Mouse (Mus musculus) kidney, postnatal 0 days (tissue): ENCODE data around the gene Ncoa5. TPM values are rescaled to one million over a fixed set of nuclear protein-coding genes. Genes with fewer than 3 reads are reported as not detected.
A peak's percentile ranks its signal among the peaks of the same experiment; 100 is the strongest.

Experiments used
- ATAC-seq: fragments of 200-750 bp; cut with Nextera tagmentation; replicated peaks from 2 replicates; pipeline ENCODE4 v1.8.0; 2017; ENCODE audit warnings: low read depth, moderate number of reproducible peaks, moderate TSS enrichment, moderate library complexity; ENCODE audit not compliant: low FRiP score
- DNase-seq: peaks from one replicate; pipeline ENCODE4 v3.0.0-alpha.2; 2016; ENCODE audit warnings: low spot score
- H3K27ac ChIP-seq: fragments of 300-500 bp; sonication (generic); 2 replicates; pipeline ENCODE4 v1.5.1; 2014; ENCODE audit warnings: mild to moderate bottlenecking
- H3K27me3 ChIP-seq: fragments of 300-500 bp; sonication (generic); 2 replicates; pipeline ENCODE4 v1.6.1; 2014; ENCODE audit warnings: low read length, mixed read lengths; ENCODE audit not compliant: insufficient read depth
- H3K36me3 ChIP-seq: fragments of 300-500 bp; sonication (generic); 2 replicates; pipeline ENCODE4 v1.6.1; 2014; ENCODE audit warnings: low read length, mixed read lengths; ENCODE audit not compliant: insufficient read depth
- H3K4me1 ChIP-seq: fragments of 300-500 bp; sonication (generic); replicated peaks from 2 replicates; pipeline ENCODE4 v1.6.1; 2014; ENCODE audit warnings: antibody characterized with exemption, low read length, mixed read lengths; ENCODE audit not compliant: insufficient read depth
- H3K4me2 ChIP-seq: fragments of 300-500 bp; sonication (generic); 2 replicates; pipeline ENCODE4 v1.6.1; 2014; ENCODE audit warnings: mild to moderate bottlenecking, low read length, moderate library complexity, mixed read lengths
- H3K4me3 ChIP-seq: fragments of 300-500 bp; sonication (generic); replicated peaks from 2 replicates; pipeline ENCODE4 v1.5.1; 2014; ENCODE audit warnings: low read depth, low read length
- H3K9ac ChIP-seq: fragments of 300-500 bp; sonication (generic); 2 replicates; pipeline ENCODE4 v1.6.1; 2014; ENCODE audit warnings: low read depth, low read length
- H3K9me3 ChIP-seq: fragments of 300-500 bp; sonication (generic); replicated peaks from 2 replicates; pipeline ENCODE4 v1.6.1; 2016; ENCODE audit warnings: low read length, inconsistent platforms, mixed read lengths
- CTCF ChIP-seq: IDR thresholded peaks from 2 replicates; pipeline ENCODE4 v1.5.1; 2016; ENCODE audit warnings: antibody characterized with exemption, low read depth, mild to moderate bottlenecking, moderate library complexity
- WGBS: fragments of 180-500 bp; shearing (Covaris S2); extraction: QIAGEN DNeasy Blood & Tissue Kit; methylation state at CpG from one replicate; pipeline ENCODE4 v1.1.7; 2014; 5-methylcytosine and 5-hydroxymethylcytosine counted together
- polyA plus RNA-seq: library from polyadenylated mRNA; unstranded; fragments of >200 nt; fragmentation: Nextera tagmentation; extraction: Ambion mirVana; gene quantifications from 2 replicates; pipeline ENCODE4 v1.2.1, GENCODE M21; 2015

Gene Ncoa5
- polyA plus RNA-seq, 1 experiment from 2014 or later: 35.6 TPM

DNA sequence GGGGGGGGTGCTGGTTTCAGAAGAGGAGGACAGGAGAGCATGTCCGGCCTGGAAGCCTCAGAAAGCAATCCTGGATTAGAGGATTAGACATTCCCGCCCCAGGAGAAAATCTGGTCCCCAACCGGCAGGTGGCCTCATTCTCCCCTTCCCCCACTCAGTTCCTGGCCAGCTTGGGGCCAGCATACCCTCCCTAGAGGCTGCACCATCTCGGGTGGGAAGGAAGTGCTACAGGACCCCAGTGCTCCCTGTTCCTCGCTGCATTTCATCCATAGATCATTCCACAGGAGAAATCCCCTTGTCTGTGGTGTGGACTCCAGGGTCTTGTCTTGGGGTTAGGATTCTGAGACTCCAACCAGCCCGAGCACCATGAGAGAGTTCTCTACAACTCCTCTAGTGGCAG, 67.5 kb downstream of the Ncoa5 start:
- H3K9me3 ChIP-seq: no peaks in the 10 kb centered on the region
- no peak for ATAC-seq
- peaks cover 6% of the 10 kb centered on the region; the same call in 1 of the 2 replicates for H3K4me1 ChIP-seq
- no peak for DNase-seq
- peaks cover 54% of the 10 kb centered on the region for H3K27me3 ChIP-seq
- no peak overlapping the region for H3K27ac ChIP-seq
- no peak for TF ChIP-seq CTCF
- H3K9ac ChIP-seq: no peak overlapping the region
- no peak overlapping the region for H3K4me2 ChIP-seq
- H3K4me3 ChIP-seq: no peak overlapping the region
- 13% methylated on average over 6 of the region's 6 CpGs for WGBS
- no peaks in the 10 kb centered on the region for H3K36me3 ChIP-seq

DNA sequence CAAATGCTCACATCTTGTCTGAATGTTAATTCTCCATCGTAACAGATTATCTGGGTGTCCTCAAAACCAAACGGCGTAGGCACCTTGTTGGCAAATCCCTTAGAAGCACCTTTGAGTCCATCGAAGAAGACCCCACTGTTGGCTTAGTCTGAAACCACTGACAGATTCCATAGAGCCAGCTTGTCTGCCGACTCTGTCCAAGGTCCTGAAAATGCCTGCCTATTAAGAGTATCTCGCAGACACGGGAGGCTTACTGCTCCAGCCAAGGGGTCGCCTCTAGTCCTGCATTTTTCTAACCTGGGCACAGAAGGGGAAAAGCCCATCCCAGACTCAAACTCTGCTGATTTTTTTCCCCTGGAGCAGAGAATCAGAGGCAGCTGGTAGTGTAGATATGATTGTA, 68.3 kb downstream of the Ncoa5 start:
- H3K9me3 ChIP-seq: no peaks in the 10 kb centered on the region
- H3K36me3 ChIP-seq: no peaks in the 10 kb centered on the region
- peaks cover 50% of the 10 kb centered on the region for H3K27me3 ChIP-seq
- no peak overlapping the region for H3K27ac ChIP-seq
- H3K4me2 ChIP-seq: no peak overlapping the region
- H3K4me1 ChIP-seq: peaks cover 7% of the 10 kb centered on the region
- TF ChIP-seq CTCF: no peak
- H3K9ac ChIP-seq: no peak overlapping the region
- ATAC-seq: no peak
- H3K4me3 ChIP-seq: no peak overlapping the region
- WGBS: 17% methylated on average over 8 of the region's 8 CpGs
- DNase-seq: peak; percentile 82

DNA sequence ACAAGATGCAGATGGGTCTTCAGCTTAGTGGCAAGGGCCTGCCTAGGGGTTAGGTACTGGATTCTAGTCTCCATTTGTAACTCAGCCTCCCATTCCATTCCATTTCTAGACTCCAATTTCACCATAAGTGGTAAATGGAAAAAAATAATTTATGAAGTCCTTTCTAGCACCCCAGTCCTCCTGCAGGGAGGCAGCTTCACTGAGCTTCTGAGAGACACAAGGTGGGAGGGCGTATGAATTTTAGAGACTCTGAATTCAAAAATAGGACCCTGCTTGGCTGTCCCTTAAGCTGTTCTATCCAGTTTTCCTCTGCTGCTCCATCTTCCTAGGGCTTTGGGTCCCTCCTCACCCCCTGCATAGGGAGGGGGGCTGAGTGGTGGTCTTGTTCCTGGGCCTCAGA, 69.7 kb downstream of the Ncoa5 start:
- no peak overlapping the region for H3K9ac ChIP-seq
- no peak for TF ChIP-seq CTCF
- DNase-seq (no peak), ATAC-seq (no peak)
- peaks cover 14% of the 10 kb centered on the region for H3K4me1 ChIP-seq
- no peaks in the 10 kb centered on the region for H3K9me3 ChIP-seq
- peaks cover 36% of the 10 kb centered on the region for H3K27me3 ChIP-seq
- WGBS: 91% methylated on average over 1 of the region's 1 CpGs
- no peak overlapping the region for H3K4me3 ChIP-seq
- no peak overlapping the region for H3K27ac ChIP-seq
- H3K36me3 ChIP-seq: no peaks in the 10 kb centered on the region
- no peak overlapping the region for H3K4me2 ChIP-seq

DNA sequence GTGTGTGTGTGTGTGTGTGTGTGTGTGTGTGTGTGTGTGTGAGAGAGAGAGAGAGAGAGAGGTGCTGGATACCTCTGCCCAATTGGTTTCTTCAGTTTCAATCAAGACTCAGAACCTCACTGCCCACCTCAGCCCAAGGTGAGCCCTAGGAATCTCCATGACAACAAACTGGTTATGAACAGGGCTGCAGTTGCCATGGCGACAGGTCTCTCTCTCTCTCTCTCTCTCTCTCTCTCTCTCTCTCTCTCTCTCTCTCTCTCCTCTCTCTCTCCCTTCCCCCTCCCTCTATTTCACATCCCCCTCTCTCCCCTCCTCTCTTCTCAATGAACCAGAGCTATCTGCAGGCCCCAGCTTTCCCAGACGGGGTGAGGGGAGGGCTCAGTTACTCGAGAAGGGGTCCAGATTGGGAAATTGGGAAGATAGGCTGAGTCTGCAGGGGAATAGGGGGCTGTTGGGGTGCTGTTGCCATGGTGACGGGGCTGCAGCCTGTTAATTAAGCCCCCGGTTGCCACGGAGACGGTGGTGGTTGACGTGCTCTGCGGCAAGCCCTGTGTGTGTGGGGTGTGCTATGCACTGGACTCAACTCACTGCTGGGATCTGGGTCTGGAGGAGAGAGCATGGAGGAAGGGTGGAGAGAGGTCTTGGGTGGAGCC, 70.3 kb downstream of the Ncoa5 start:
- DNase-seq (no peak), ATAC-seq (no peak)
- H3K9ac ChIP-seq: no peak overlapping the region
- no peak overlapping the region for H3K4me3 ChIP-seq
- WGBS: 49% methylated on average over 9 of the region's 9 CpGs
- H3K9me3 ChIP-seq: no peaks in the 10 kb centered on the region
- no peak overlapping the region for H3K4me2 ChIP-seq
- peaks cover 14% of the 10 kb centered on the region for H3K4me1 ChIP-seq
- no peaks in the 10 kb centered on the region for H3K36me3 ChIP-seq
- H3K27me3 ChIP-seq: peaks cover 30% of the 10 kb centered on the region
- H3K27ac ChIP-seq: no peak overlapping the region
- TF ChIP-seq CTCF: no peak

DNA sequence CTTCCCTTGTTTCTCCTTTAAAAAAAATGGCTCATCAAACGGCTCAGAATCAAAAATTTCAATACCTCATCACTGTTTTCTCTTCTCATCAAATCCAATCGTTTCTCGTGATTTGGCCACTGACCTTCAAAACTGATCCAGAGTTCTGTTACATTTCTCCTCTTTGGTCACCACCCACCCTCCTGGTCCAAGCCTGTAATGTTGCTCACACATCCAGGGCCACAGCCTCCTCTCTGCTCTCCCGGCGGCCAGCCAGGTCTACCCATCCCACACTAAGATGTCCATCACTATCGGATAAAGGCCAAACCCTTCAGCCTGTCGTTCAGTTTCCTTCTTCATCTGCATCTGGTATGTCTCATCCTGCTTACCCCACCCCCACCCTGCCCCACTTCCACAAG, 72.5 kb downstream of the Ncoa5 start:
- TF ChIP-seq CTCF: no peak; the same call in 1 of the 2 replicates
- peaks cover 8% of the 10 kb centered on the region for H3K4me1 ChIP-seq
- peaks cover 9% of the 10 kb centered on the region for H3K27me3 ChIP-seq
- H3K9ac ChIP-seq: no peak overlapping the region
- H3K36me3 ChIP-seq: no peaks in the 10 kb centered on the region
- WGBS: 45% methylated on average over 7 of the region's 7 CpGs
- no peak overlapping the region for H3K4me3 ChIP-seq
- H3K9me3 ChIP-seq: no peaks in the 10 kb centered on the region
- H3K4me2 ChIP-seq: no peak overlapping the region
- ATAC-seq: no peak
- H3K27ac ChIP-seq: no peak overlapping the region
- no peak for DNase-seq

DNA sequence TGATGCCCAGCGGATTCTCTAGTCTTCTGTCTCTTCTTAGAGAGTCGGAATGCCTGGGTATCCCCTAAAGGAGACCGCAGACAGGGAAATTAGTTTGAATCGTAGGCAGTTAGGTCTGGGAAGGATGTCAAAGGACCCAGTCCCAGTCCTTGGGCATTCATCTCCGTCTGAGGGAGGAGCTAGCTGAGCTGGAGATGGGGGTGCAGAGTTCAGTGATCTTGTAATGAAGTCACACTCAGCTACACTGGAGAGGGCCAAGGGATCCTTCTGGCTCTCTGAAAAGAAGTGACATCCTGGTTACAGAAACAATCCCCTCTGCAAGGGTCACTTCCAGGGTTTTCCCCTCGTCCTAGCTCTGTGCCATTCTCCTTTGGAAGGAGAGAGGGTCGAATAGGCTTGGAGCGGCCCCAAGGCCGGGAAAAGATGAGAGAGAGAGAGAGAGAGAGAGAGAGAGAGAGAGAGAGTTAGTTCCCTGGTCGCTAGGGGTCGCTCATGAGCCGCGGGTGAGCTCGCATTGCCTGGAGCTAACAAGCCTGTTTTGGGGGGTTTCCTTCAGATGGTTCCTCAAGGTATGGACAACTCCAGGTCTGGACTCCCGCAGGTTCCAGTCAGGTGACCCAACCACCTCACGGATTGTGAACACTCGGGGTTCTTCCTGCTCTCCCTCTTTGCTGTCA, 73.0 kb downstream of the Ncoa5 start:
- Histone ChIP-seq H3K4me2 (no peak overlapping the region), H3K27me3 (peaks cover 4% of the 10 kb centered on the region), H3K36me3 (no peaks in the 10 kb centered on the region), H3K9ac (no peak overlapping the region), H3K9me3 (no peaks in the 10 kb centered on the region), H3K4me1 (peaks cover 8% of the 10 kb centered on the region), H3K4me3 (no peak overlapping the region), H3K27ac (no peak overlapping the region)
- peak; percentile 58 for DNase-seq
- ATAC-seq: 0 out of 2 replicates have a peak, but pooled peaks have one; percentile 17
- 7% methylated on average over 17 of the region's 17 CpGs for WGBS
- TF ChIP-seq CTCF: peak; percentile 79
